In genomic region chr6:124414150-124414926, GRCm38 (mm10) we compare ENCODE assay signal across 8 mouse cellular contexts. TPM values are rescaled to one million over a fixed set of nuclear protein-coding genes. Genes with fewer than 3 reads are reported as not detected.
DNase-seq lines count a peak whose midpoint lies in the region; ATAC-seq and TF ChIP-seq lines count a peak whose summit lies in the region.

No protein-coding gene starts in this region.

- H3K9ac ChIP-seq in forebrain, embryonic 14.5 days (ENCODE audit: low read length): peak overlapping the region; percentile 88
- peak overlapping the region; percentile 79 for H3K9ac ChIP-seq in hindbrain, embryonic 14.5 days

- DNase-seq in right cerebral cortex, postnatal 10 days (ENCODE audit: low spot score in 2 of 2): peak; percentile 55 to 70
- no peak for DNase-seq in right cerebral cortex, adult 18-20 months
- peak; percentile 83 for DNase-seq in cerebellum, adult 11-12 months
- DNase-seq in forebrain, embryonic 14.5 days (ENCODE audit: low spot score): peak; percentile 54
- DNase-seq in hindbrain, embryonic 14.5 days (ENCODE audit: low spot score): peak; percentile 46
- peak; percentile 64 for DNase-seq in limb, embryonic 10.5 days (ENCODE audit: low spot score)
- DNase-seq in midbrain, embryonic 10.5 days (ENCODE audit: low spot score): peak; percentile 67
- DNase-seq in spleen, adult 2 months (ENCODE audit: low read depth in 1 of 2, low spot score in 2 of 2): peak; percentile 5 to 38

- H3K36me3 ChIP-seq in forebrain, embryonic 14.5 days (ENCODE audit: control insufficient read depth, insufficient read depth, low read length): peaks cover 28% of the 10 kb centered on the region
- peaks cover 25% of the 10 kb centered on the region for H3K36me3 ChIP-seq in hindbrain, embryonic 14.5 days (replicated peaks; ENCODE audit: control insufficient read depth, insufficient read depth)
- H3K36me3 ChIP-seq in limb, embryonic 10.5 days: peaks cover 29% of the 10 kb centered on the region
- peaks cover 33% of the 10 kb centered on the region for H3K36me3 ChIP-seq in midbrain, embryonic 10.5 days
- H3K36me3 ChIP-seq in spleen, adult 2 months (ENCODE audit: control insufficient read depth, insufficient read depth, low read length): peaks cover 4% of the 10 kb centered on the region

- H3K27ac ChIP-seq in forebrain, embryonic 14.5 days (ENCODE audit: low read depth, low read length): peak overlapping the region; percentile 66
- H3K27ac ChIP-seq in hindbrain, embryonic 14.5 days: peak overlapping the region; percentile 67
- H3K27ac ChIP-seq in limb, embryonic 10.5 days: peak overlapping the region; percentile 96
- peak overlapping the region; percentile 96 for H3K27ac ChIP-seq in midbrain, embryonic 10.5 days (replicated peaks)
- no peak overlapping the region for H3K27ac ChIP-seq in spleen, adult 2 months (ENCODE audit: insufficient read depth, low read length)

- H3K27me3 ChIP-seq in forebrain, embryonic 14.5 days (replicated peaks; ENCODE audit: control insufficient read depth, insufficient read depth, low read length): no peaks in the 10 kb centered on the region
- no peaks in the 10 kb centered on the region for H3K27me3 ChIP-seq in hindbrain, embryonic 14.5 days (ENCODE audit: control insufficient read depth, insufficient read depth, low read length)
- H3K27me3 ChIP-seq in limb, embryonic 10.5 days (ENCODE audit: low read depth, poor library complexity, severe bottlenecking): no peaks in the 10 kb centered on the region
- H3K27me3 ChIP-seq in midbrain, embryonic 10.5 days (ENCODE audit: low read depth, poor library complexity, severe bottlenecking): no peaks in the 10 kb centered on the region
- no peaks in the 10 kb centered on the region for H3K27me3 ChIP-seq in spleen, adult 2 months (ENCODE audit: control insufficient read depth, insufficient read depth, low read length)

- WGBS in forebrain, embryonic 14.5 days: under 1% methylated on average over 45 of the region's 45 CpGs
- 1% methylated on average over 35 of the region's 45 CpGs for WGBS in hindbrain, embryonic 14.5 days
- whole genome bisulfite sequencing in limb, embryonic 10.5 days: 6% methylated on average over 35 of the region's 45 CpGs
- WGBS in midbrain, embryonic 10.5 days: 3% methylated on average over 45 of the region's 45 CpGs
- 2% methylated on average over 43 of the region's 45 CpGs for WGBS in spleen, adult 2 months

- no peak for TF ChIP-seq POLR2A in spleen, adult 2 months (IDR thresholded peaks at IDR 0.05; ENCODE audit: low read depth, low read length)

- ATAC-seq in forebrain, embryonic 14.5 days: peak; percentile 56
- peak; percentile 43 for ATAC-seq in hindbrain, embryonic 14.5 days (ENCODE audit: low FRiP score)

- H3K4me1 ChIP-seq in forebrain, embryonic 14.5 days (ENCODE audit: control insufficient read depth, insufficient read depth, low read length): peaks cover 6% of the 10 kb centered on the region; the same call in 1 of the 2 replicates
- peaks cover 13% of the 10 kb centered on the region for H3K4me1 ChIP-seq in hindbrain, embryonic 14.5 days (replicated peaks; ENCODE audit: control insufficient read depth, insufficient read depth, low read length)
- H3K4me1 ChIP-seq in limb, embryonic 10.5 days: peaks cover 19% of the 10 kb centered on the region
- peaks cover 24% of the 10 kb centered on the region for H3K4me1 ChIP-seq in midbrain, embryonic 10.5 days
- H3K4me1 ChIP-seq in spleen, adult 2 months (ENCODE audit: control insufficient read depth, insufficient read depth, insufficient read length): peaks cover 6% of the 10 kb centered on the region; the same call in 1 of the 2 replicates

- peak overlapping the region; percentile 62 for H3K4me2 ChIP-seq in forebrain, embryonic 14.5 days (ENCODE audit: low read length)
- peak overlapping the region; percentile 73 for H3K4me2 ChIP-seq in hindbrain, embryonic 14.5 days (replicated peaks)

- no peak for TF ChIP-seq CTCF in spleen, adult 2 months (IDR thresholded peaks at IDR 0.05; ENCODE audit: extremely low read depth, insufficient read depth, insufficient read length, insufficient replicate concordance)

- H3K9me3 ChIP-seq in forebrain, embryonic 14.5 days (replicated peaks; ENCODE audit: control insufficient read depth, low read length): no peaks in the 10 kb centered on the region
- H3K9me3 ChIP-seq in hindbrain, embryonic 14.5 days (ENCODE audit: control insufficient read depth, low read length): no peaks in the 10 kb centered on the region
- no peaks in the 10 kb centered on the region for H3K9me3 ChIP-seq in limb, embryonic 10.5 days (replicated peaks)
- H3K9me3 ChIP-seq in midbrain, embryonic 10.5 days (replicated peaks): no peaks in the 10 kb centered on the region

- peak overlapping the region; percentile 84 for H3K4me3 ChIP-seq in forebrain, embryonic 14.5 days (ENCODE audit: low read depth, low read length)
- H3K4me3 ChIP-seq in hindbrain, embryonic 14.5 days (replicated peaks; ENCODE audit: low read length): peak overlapping the region; percentile 66
- H3K4me3 ChIP-seq in limb, embryonic 10.5 days: peak overlapping the region; percentile 96
- H3K4me3 ChIP-seq in midbrain, embryonic 10.5 days: peak overlapping the region; percentile 93
- H3K4me3 ChIP-seq in spleen, adult 2 months (ENCODE audit: extremely low read depth, insufficient read depth, insufficient read length): peak overlapping the region; percentile 77

RNA-seq across cellular contexts. Expression of gene Pex5, which starts 0.5 kb away (rescaled TPM):
- polyA plus RNA-seq in forebrain, embryonic 14.5 days (2014; fragmentation: Nextera tagmentation; extraction: Ambion mirVana): 55.9 and 63.2 TPM in 2 replicates
- polyA plus RNA-seq in hindbrain, embryonic 14.5 days (2014; fragmentation: Nextera tagmentation; extraction: Ambion mirVana): 51.7 and 58.6 TPM in 2 replicates
- polyA plus RNA-seq in limb, embryonic 10.5 days (2016; fragmentation: Nextera tagmentation; extraction: Ambion mirVana): 38.0 and 41.4 TPM in 2 replicates
- polyA plus RNA-seq in midbrain, embryonic 10.5 days (2016; fragmentation: Nextera tagmentation; extraction: Ambion mirVana): 42.6 and 48.8 TPM in 2 replicates
- 18.5 and 20.9 TPM in 2 replicates for polyA plus RNA-seq in spleen, adult 2 months (2012; rRNA removed)

RNA-seq across cellular contexts. Expression of gene Clstn3, which starts 50.3 kb away (rescaled TPM):
- 34.1 and 48.7 TPM in 2 replicates for polyA plus RNA-seq in forebrain, embryonic 14.5 days (2014; fragmentation: Nextera tagmentation; extraction: Ambion mirVana)
- polyA plus RNA-seq in hindbrain, embryonic 14.5 days (2014; fragmentation: Nextera tagmentation; extraction: Ambion mirVana): 94.2 and 110 TPM in 2 replicates
- polyA plus RNA-seq in limb, embryonic 10.5 days (2016; fragmentation: Nextera tagmentation; extraction: Ambion mirVana): 2.1 and 5.4 TPM in 2 replicates
- polyA plus RNA-seq in midbrain, embryonic 10.5 days (2016; fragmentation: Nextera tagmentation; extraction: Ambion mirVana): 8.4 and 15.2 TPM in 2 replicates
- 0.68 and 0.95 TPM in 2 replicates for polyA plus RNA-seq in spleen, adult 2 months (2012; rRNA removed)
